In genomic region chr11:94941121-94941520, GRCm38 (mm10) we compare ENCODE assay signal across 18 mouse cellular contexts. TPM values are rescaled to one million over a fixed set of nuclear protein-coding genes. Genes with fewer than 3 reads are reported as not detected.
DNase-seq lines count a peak whose midpoint lies in the region; ATAC-seq lines count a peak whose summit lies in the region.
"Had no signal": no experiment of that assay in that cellular context is flagged by ENCODE, and none has a peak within 500 bp of the region (broad histone marks: within the 10 kb centered on the region; RNA-seq: fewer than 3 reads in every experiment).

No protein-coding gene starts in this region.

- peak overlapping the region; percentile 70 for H3K27ac ChIP-seq in kidney, embryonic 15.5 days
- H3K27ac ChIP-seq in intestine, embryonic 15.5 days: no peak overlapping the region
- H3K27ac ChIP-seq: midbrain, embryonic 10.5 days had no signal

- H3K4me2 ChIP-seq in kidney, embryonic 15.5 days: no peak overlapping the region
- H3K4me2 ChIP-seq in intestine, embryonic 15.5 days (replicated peaks): 0 out of 2 replicates have a peak overlapping the region, but pooled peaks have one; percentile 10

- peaks cover 33% of the 10 kb centered on the region for H3K4me1 ChIP-seq in kidney, embryonic 15.5 days
- peaks cover 24% of the 10 kb centered on the region for H3K4me1 ChIP-seq in intestine, embryonic 15.5 days (replicated peaks)

- H3K36me3 ChIP-seq in kidney, embryonic 15.5 days: peaks cover 61% of the 10 kb centered on the region
- H3K36me3 ChIP-seq in intestine, embryonic 15.5 days: peaks cover 11% of the 10 kb centered on the region
- H3K36me3 ChIP-seq: midbrain, embryonic 10.5 days had no signal

- no peak overlapping the region for H3K9ac ChIP-seq in kidney, embryonic 15.5 days
- no peak overlapping the region for H3K9ac ChIP-seq in intestine, embryonic 15.5 days

- peaks cover 29% of the 10 kb centered on the region for H3K27me3 ChIP-seq in kidney, embryonic 15.5 days
- no peaks in the 10 kb centered on the region for H3K27me3 ChIP-seq in intestine, embryonic 15.5 days (replicated peaks)

- ATAC-seq in kidney, embryonic 15.5 days (replicated peaks; ENCODE audit: low FRiP score): no peak
- no peak for ATAC-seq in intestine, embryonic 15.5 days
- no peak for ATAC-seq in erythroblast, adult 5-6 weeks (replicated peaks; ENCODE audit: low FRiP score, poor library complexity, severe bottlenecking)

- no peaks in the 10 kb centered on the region for H3K9me3 ChIP-seq in kidney, embryonic 15.5 days (replicated peaks)
- H3K9me3 ChIP-seq in intestine, embryonic 15.5 days: no peaks in the 10 kb centered on the region
- H3K9me3 ChIP-seq: midbrain, embryonic 10.5 days had no signal

- H3K4me3 ChIP-seq in kidney, embryonic 15.5 days (replicated peaks): no peak overlapping the region
- H3K4me3 ChIP-seq in intestine, embryonic 15.5 days (replicated peaks): no peak overlapping the region
- H3K4me3 ChIP-seq: midbrain, embryonic 10.5 days had no signal

- 49% methylated on average over 9 of the region's 9 CpGs for WGBS in kidney, embryonic 15.5 days
- 45% methylated on average over 9 of the region's 9 CpGs for WGBS in intestine, embryonic 15.5 days

- no peak for DNase-seq in kidney, postnatal 4 days
- peak; percentile 34 for DNase-seq in thymus, postnatal 4 days
- no peak for DNase-seq in thymus, adult 18-20 months
- DNase-seq in yolk sac, embryonic 10.5 days (ENCODE audit: low spot score): peak; percentile 62
- no peak for DNase-seq in layer of hippocampus, adult 8-10 months (ENCODE audit: low spot score in 2 of 2)
- DNase-seq: adrenal gland, adult 2 months; cerebellum, adult 2 months; kidney, adult 2 months; layer of hippocampus, adult 9-11 months had no signal

RNA-seq across cellular contexts. Expression of gene Col1a1, which starts 5.1 kb away (rescaled TPM):
- 1,101 and 1,120 TPM in 2 replicates for polyA plus RNA-seq in kidney, embryonic 15.5 days (2015; fragmentation: Nextera tagmentation; extraction: Ambion mirVana)
- 984 and 1,087 TPM in 2 replicates for polyA plus RNA-seq in intestine, embryonic 15.5 days (2015; fragmentation: Nextera tagmentation; extraction: Ambion mirVana)
- total RNA-seq in erythroblast, adult 5-6 weeks (2015; ENCODE audit: low replicate concordance): 0.21 TPM in 1 of 2 replicates, not detected in the other
- 0.68 TPM in 1 of 2 replicates, not detected in the other for total RNA-seq in erythroblast, adult 5-6 weeks (2017; ENCODE audit: low replicate concordance)
- 1 to 10 TPM; 6.6 to 7.8 (median 7.3) TPM for total RNA-seq in layer of hippocampus, adult 8-10 months (2022)
- total RNA-seq: hematopoietic stem cell, adult 5-6 weeks had no signal

RNA-seq across cellular contexts. Expression of gene Hils1, which starts 26.3 kb away (rescaled TPM):
- polyA plus RNA-seq in kidney, embryonic 15.5 days (2015; fragmentation: Nextera tagmentation; extraction: Ambion mirVana): not detected in 2 replicates
- polyA plus RNA-seq in intestine, embryonic 15.5 days (2015; fragmentation: Nextera tagmentation; extraction: Ambion mirVana): not detected in 2 replicates
- not detected in 2 replicates for total RNA-seq in erythroblast, adult 5-6 weeks (2015; ENCODE audit: low replicate concordance)
- not detected in 2 replicates for total RNA-seq in erythroblast, adult 5-6 weeks (2017; ENCODE audit: low replicate concordance)
- not detected for total RNA-seq in layer of hippocampus, adult 8-10 months (2022)
- total RNA-seq: adrenal gland, adult 2 months; hematopoietic stem cell, adult 5-6 weeks; left cerebral cortex, postnatal 14 days had no signal
- polyA plus RNA-seq: adrenal gland, adult 2 months; brain, embryonic 14.5 days; cerebellum, adult 2 months; frontal cortex, adult 2 months; kidney, adult 2 months; lung, embryonic 16.5 days; midbrain, embryonic 10.5 days had no signal

RNA-seq across cellular contexts. Expression of gene Sgca, which starts 35.0 kb away (rescaled TPM):
- 1.2 and 1.7 TPM in 2 replicates for polyA plus RNA-seq in kidney, embryonic 15.5 days (2015; fragmentation: Nextera tagmentation; extraction: Ambion mirVana)
- 0.19 TPM in 1 of 2 replicates, not detected in the other for polyA plus RNA-seq in intestine, embryonic 15.5 days (2015; fragmentation: Nextera tagmentation; extraction: Ambion mirVana)
- not detected in 2 replicates for total RNA-seq in erythroblast, adult 5-6 weeks (2015; ENCODE audit: low replicate concordance)
- not detected in 2 replicates for total RNA-seq in erythroblast, adult 5-6 weeks (2017; ENCODE audit: low replicate concordance)
- total RNA-seq in layer of hippocampus, adult 8-10 months (2022): under 1 TPM in 2 of 4 experiments, not detected in 2; 0.23 to 0.56 TPM
- total RNA-seq: adrenal gland, adult 2 months; hematopoietic stem cell, adult 5-6 weeks had no signal

RNA-seq across cellular contexts. Expression of gene Ppp1r9b, which starts 49.7 kb away (rescaled TPM):
- polyA plus RNA-seq in kidney, embryonic 15.5 days (2015; fragmentation: Nextera tagmentation; extraction: Ambion mirVana): 10.0 and 10.6 TPM in 2 replicates
- polyA plus RNA-seq in intestine, embryonic 15.5 days (2015; fragmentation: Nextera tagmentation; extraction: Ambion mirVana): 6.8 and 8.1 TPM in 2 replicates
- total RNA-seq in erythroblast, adult 5-6 weeks (2015; ENCODE audit: low replicate concordance): 21.9 and 30.7 TPM in 2 replicates
- 41.1 and 45.2 TPM in 2 replicates for total RNA-seq in erythroblast, adult 5-6 weeks (2017; ENCODE audit: low replicate concordance)
- total RNA-seq in layer of hippocampus, adult 8-10 months (2022): 100 to 1,000 TPM; 819 to 832 (median 829) TPM

Comparison
In these comparisons a context has a peak if more than half of its experiments do, and no peak if none do; other contexts are left out.
1. DNase-seq: peak in thymus, postnatal 4 days (single experiment) and yolk sac, embryonic 10.5 days (single experiment); none in kidney, postnatal 4 days (0 of 2), thymus, adult 18-20 months (0 of 2) and layer of hippocampus, adult 8-10 months (0 of 2).
2. RNA of gene Col1a1, which starts 5.1 kb away (total RNA-seq): 6.6 to 7.8 TPM in layer of hippocampus, adult 8-10 months; 0.21 to 0.68 TPM in erythroblast, adult 5-6 weeks; every median in the first group is over 4 times any median in the second.